In the genomic region with DNA sequence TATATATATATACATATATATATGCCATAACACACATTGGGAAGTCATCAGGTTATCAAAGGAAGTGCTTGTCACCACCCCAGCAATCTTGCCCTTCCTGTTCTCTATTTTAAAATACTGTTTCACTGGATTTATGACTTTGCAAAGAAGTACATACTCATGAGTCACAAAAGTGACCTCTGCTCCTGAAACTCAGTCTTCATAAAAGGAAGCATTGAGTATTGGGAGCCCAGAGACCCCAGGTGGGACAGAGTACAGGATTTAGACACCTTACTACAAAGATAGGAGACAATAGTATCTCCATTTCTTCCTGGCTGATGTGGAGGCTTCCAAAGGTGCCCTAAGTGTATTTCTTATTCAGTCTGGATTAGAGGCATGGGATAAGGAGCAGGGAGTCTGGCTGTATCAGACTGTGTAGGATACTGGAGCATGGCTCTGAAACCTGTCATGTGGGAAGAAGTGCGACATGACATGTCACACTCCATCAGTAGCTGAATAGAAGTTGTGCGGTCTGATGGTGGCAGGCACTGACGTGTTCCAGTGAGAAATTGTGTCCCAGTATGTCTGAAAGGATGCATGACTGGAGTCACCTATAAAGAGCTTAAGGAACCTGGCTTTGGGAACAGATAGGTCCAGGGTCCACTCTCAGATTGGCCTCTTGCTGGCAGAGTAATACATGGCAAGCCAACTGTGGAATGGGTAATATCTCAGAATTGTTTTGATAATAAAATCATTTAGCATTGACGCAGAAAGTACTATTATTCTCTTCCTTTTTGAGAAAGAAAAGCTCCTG, we compare ENCODE assay signal across 19 mouse cellular contexts.
"Had no signal": no experiment of that assay in that cellular context is flagged by ENCODE, and none has a peak within 500 bp of the region (broad histone marks: within the 10 kb centered on the region; RNA-seq: fewer than 3 reads in every experiment).

No protein-coding gene starts in this region.

- ATAC-seq: midbrain, embryonic 13.5 days; midbrain, embryonic 16.5 days had no signal

- H3K27me3 ChIP-seq: liver, embryonic 13.5 days; lung, embryonic 15.5 days; megakaryocyte, embryonic 14.5 days; midbrain, embryonic 13.5 days; neural tube, embryonic 13.5 days; stomach, embryonic 15.5 days had no signal

- H3K4me1 ChIP-seq: liver, embryonic 13.5 days; lung, embryonic 15.5 days; megakaryocyte, embryonic 14.5 days; stomach, embryonic 15.5 days had no signal

- H3K9ac ChIP-seq: liver, embryonic 13.5 days; lung, embryonic 15.5 days; midbrain, embryonic 13.5 days; neural tube, embryonic 13.5 days; stomach, embryonic 15.5 days had no signal

- H3K4me3 ChIP-seq: left cerebral cortex, adult 2 months; liver, embryonic 13.5 days; lung, embryonic 15.5 days; megakaryocyte, embryonic 14.5 days; midbrain, embryonic 10.5 days; midbrain, embryonic 13.5 days; myocyte; neural tube, embryonic 13.5 days; stomach, embryonic 15.5 days had no signal

- H3K27ac ChIP-seq: left cerebral cortex, adult 2 months; liver, embryonic 13.5 days; lung, embryonic 15.5 days; midbrain, embryonic 10.5 days; midbrain, embryonic 13.5 days; neural tube, embryonic 13.5 days; stomach, embryonic 15.5 days had no signal

- DNase-seq: kidney, postnatal 10 days; kidney, postnatal 36 days; layer of hippocampus, postnatal 36 days; liver, embryonic 13.5 days; lung, postnatal 10 days; lung, postnatal 36 days; retina, postnatal 1 day; right cerebral cortex, postnatal 25 days; spleen, adult 18-20 months; thymus, postnatal 25 days had no signal

- H3K4me2 ChIP-seq: liver, embryonic 13.5 days; lung, embryonic 15.5 days; midbrain, embryonic 13.5 days; neural tube, embryonic 13.5 days; stomach, embryonic 15.5 days had no signal

- H3K9me3 ChIP-seq: liver, embryonic 13.5 days; lung, embryonic 15.5 days; megakaryocyte, embryonic 14.5 days; midbrain, embryonic 10.5 days; midbrain, embryonic 13.5 days; neural tube, embryonic 13.5 days; stomach, embryonic 15.5 days had no signal

- H3K36me3 ChIP-seq: liver, embryonic 13.5 days; lung, embryonic 15.5 days; midbrain, embryonic 10.5 days; midbrain, embryonic 13.5 days; neural tube, embryonic 13.5 days; stomach, embryonic 15.5 days had no signal
